Mouse (Mus musculus) stomach, postnatal 0 days (tissue): ENCODE measurements at regions not wholly inside any gene's neighbourhood (a gene's known extent, or its start where the extent isn't known, plus 50 kb on each side); places are given as distances from the start of the nearest gene placed in this dataset.

Experiments
- CTCF ChIP-seq: IDR thresholded peaks from 2 replicates; pipeline ENCODE4 v1.5.1; 2016; ENCODE audit warnings: antibody characterized with exemption, low read depth, mild to moderate bottlenecking, moderate library complexity
- EP300 ChIP-seq: optimal IDR thresholded peaks from 2 replicates; pipeline ENCODE3; 2016; ENCODE audit warnings: antibody characterized with exemption

DNA sequence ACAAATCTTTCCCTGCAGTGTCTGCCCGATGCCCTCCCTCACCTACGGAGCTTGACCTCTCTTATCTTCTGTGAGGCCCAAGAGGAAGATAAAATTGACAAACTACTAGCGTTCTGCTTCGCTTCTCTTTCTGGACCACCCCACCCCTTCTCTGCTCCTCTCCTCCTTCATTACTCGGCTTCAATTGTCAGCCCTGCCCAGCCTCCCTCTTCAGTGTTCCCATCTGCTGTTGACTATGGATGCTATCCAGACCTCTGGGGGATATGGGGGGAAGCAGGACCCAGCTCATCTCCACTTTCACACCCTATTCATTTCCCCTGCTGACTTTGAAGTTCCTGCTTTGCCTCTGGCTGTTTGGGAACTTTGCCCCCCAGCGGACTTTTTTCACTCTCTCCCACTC lies 214.5 kb downstream of the Dact1 start:
- no peak for TF ChIP-seq EP300
- no peak for TF ChIP-seq CTCF
